ENCODE assay signal across 16 mouse cellular contexts in the genomic region with DNA sequence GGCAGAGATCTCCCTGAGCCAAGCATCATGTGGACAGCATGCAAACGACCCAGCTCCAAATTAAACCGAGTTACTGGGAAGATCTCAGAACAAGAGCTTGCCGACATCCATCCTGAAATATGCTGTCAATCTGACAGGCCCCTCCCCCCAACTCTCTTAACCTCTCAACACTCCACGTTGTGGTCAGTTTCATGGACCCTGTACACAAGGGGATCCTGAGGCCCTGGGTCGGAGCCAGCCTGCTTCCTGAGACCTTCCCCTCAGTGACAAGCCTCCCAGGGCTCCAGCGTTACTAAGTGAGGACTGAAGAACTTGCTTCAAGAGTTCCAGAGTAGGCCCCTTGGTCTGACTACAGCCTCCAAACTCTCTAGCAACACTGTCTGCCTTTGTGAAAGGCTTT.
"Had no signal": no experiment of that assay in that cellular context is flagged by ENCODE, and none has a peak within 500 bp of the region (broad histone marks: within the 10 kb centered on the region; RNA-seq: fewer than 3 reads in every experiment).

No protein-coding gene starts in this region.

- DNase-seq: kidney, adult 8-10 months; kidney, postnatal 25 days; layer of hippocampus, postnatal 36 days; lung, embryonic 14.5 days; lung, postnatal 10 days; lung, postnatal 4 days; right cerebral cortex, adult 18-20 months; right cerebral cortex, postnatal 25 days; spleen, adult 18-20 months; thymus, adult 18-20 months; thymus, postnatal 14 days had no signal

- H3K27me3 ChIP-seq: limb, embryonic 15.5 days; neural tube, embryonic 15.5 days had no signal

- H3K36me3 ChIP-seq: limb, embryonic 15.5 days; liver, embryonic 12.5 days had no signal

- H3K9me3 ChIP-seq: limb, embryonic 15.5 days; liver, embryonic 12.5 days; neural tube, embryonic 15.5 days had no signal

- H3K4me2 ChIP-seq: limb, embryonic 15.5 days; liver, embryonic 12.5 days; lung, embryonic 14.5 days; neural tube, embryonic 15.5 days had no signal

- H3K4me3 ChIP-seq: limb, embryonic 15.5 days; liver, embryonic 12.5 days; myocyte; neural tube, embryonic 15.5 days had no signal

- H3K27ac ChIP-seq: limb, embryonic 15.5 days; liver, embryonic 12.5 days had no signal

- H3K4me1 ChIP-seq: limb, embryonic 15.5 days; liver, embryonic 12.5 days had no signal

- H3K9ac ChIP-seq: limb, embryonic 15.5 days; liver, embryonic 12.5 days; lung, embryonic 14.5 days had no signal

- ATAC-seq: intestine, embryonic 16.5 days; liver, embryonic 12.5 days had no signal
